Mouse (Mus musculus) heart, embryonic 10.5 days (tissue): Measurements from ENCODE around the gene Gramd4. TPM values are rescaled to one million over a fixed set of nuclear protein-coding genes. Genes with fewer than 3 reads are reported as not detected.
A peak's percentile ranks its signal among the peaks of the same experiment; 100 is the strongest.

ENCODE experiments used
- DNase-seq: peaks from one replicate; pipeline ENCODE4 v3.0.0-alpha.2; 2017; ENCODE audit warnings: low spot score
- H3K27ac ChIP-seq: fragments of 300-500 bp; sonication (generic); 2 replicates; pipeline ENCODE4 v1.5.1; 2016; ENCODE audit warnings: mild to moderate bottlenecking
- H3K27me3 ChIP-seq: fragments of 300-500 bp; sonication (generic); 2 replicates; pipeline ENCODE4 v1.6.1; 2016; ENCODE audit warnings: mild to moderate bottlenecking; ENCODE audit not compliant: poor library complexity, insufficient read depth, severe bottlenecking
- H3K36me3 ChIP-seq: fragments of 300-500 bp; sonication (generic); 2 replicates; pipeline ENCODE4 v1.6.1; 2016; ENCODE audit warnings: mild to moderate bottlenecking, moderate library complexity
- H3K4me1 ChIP-seq: fragments of 300-500 bp; sonication (generic); 2 replicates; pipeline ENCODE4 v1.6.1; 2016; ENCODE audit warnings: mild to moderate bottlenecking
- H3K4me3 ChIP-seq: fragments of 300-500 bp; sonication (generic); 2 replicates; pipeline ENCODE4 v1.5.1; 2016; ENCODE audit warnings: mild to moderate bottlenecking, moderate library complexity
- H3K9me3 ChIP-seq: fragments of 300-500 bp; sonication (generic); 2 replicates; pipeline ENCODE4 v1.6.1; 2016; ENCODE audit warnings: mild to moderate bottlenecking, moderate library complexity
- WGBS: fragments of 180-500 bp; shearing (Covaris S2); methylation state at CpG from one replicate; pipeline ENCODE4 v1.1.7; 2016; 5-methylcytosine and 5-hydroxymethylcytosine counted together
- polyA plus RNA-seq: library from polyadenylated mRNA; unstranded; fragments of >200 nt; fragmentation: Nextera tagmentation; extraction: Ambion mirVana; gene quantifications from 2 replicates; pipeline ENCODE4 v1.2.1, GENCODE M21; 2016

Gramd4 gene
- polyA plus RNA-seq, 1 experiment from 2014 or later = 9.6 TPM

GRCm38 (mm10) chr15:86117115-86118100 is 59.9 kb downstream of the Gramd4 start:
- Histone ChIP-seq H3K4me1 (peaks cover 53% of the 10 kb centered on the region), H3K9me3 (no peaks in the 10 kb centered on the region), H3K27ac (peak overlapping the region; percentile 65), H3K4me3 (no peak overlapping the region), H3K27me3 (0 out of 2 replicates have a peak, but pooled peaks cover 5% of the 10 kb centered on the region), H3K36me3 (peaks cover 28% of the 10 kb centered on the region)
- WGBS = 48% methylated on average over 15 of the region's 15 CpGs
- DNase-seq = no peak

- no peaks in the 10 kb centered on the region for H3K9me3 ChIP-seq
- DNase-seq = no peak
- WGBS = 88% methylated on average over 7 of the region's 7 CpGs
- H3K27me3 ChIP-seq = 0 out of 2 replicates have a peak, but pooled peaks cover 5% of the 10 kb centered on the region
- no peak overlapping the region for H3K27ac ChIP-seq
- H3K4me3 ChIP-seq = no peak overlapping the region
- H3K4me1 ChIP-seq = peaks cover 36% of the 10 kb centered on the region
- peaks cover 40% of the 10 kb centered on the region for H3K36me3 ChIP-seq
Observed at GRCm38 (mm10) chr15:86119186-86119585, 61.7 kb downstream of the Gramd4 start.

- 85% methylated on average over 9 of the region's 9 CpGs for WGBS
- DNase-seq = no peak
- Histone ChIP-seq H3K4me3 (no peak overlapping the region), H3K27ac (no peak overlapping the region), H3K9me3 (no peaks in the 10 kb centered on the region), H3K36me3 (peaks cover 49% of the 10 kb centered on the region), H3K4me1 (peaks cover 31% of the 10 kb centered on the region), H3K27me3 (0 out of 2 replicates have a peak, but pooled peaks cover 5% of the 10 kb centered on the region)
Observed at GRCm38 (mm10) chr15:86122261-86122949, 64.9 kb downstream of the Gramd4 start.

- H3K9me3 ChIP-seq = no peaks in the 10 kb centered on the region
- H3K27ac ChIP-seq = no peak overlapping the region
- H3K27me3 ChIP-seq = 0 out of 2 replicates have a peak, but pooled peaks cover 5% of the 10 kb centered on the region
- H3K4me3 ChIP-seq = no peak overlapping the region
- no peak for DNase-seq
- H3K4me1 ChIP-seq = peaks cover 21% of the 10 kb centered on the region
- peaks cover 59% of the 10 kb centered on the region for H3K36me3 ChIP-seq
- 86% methylated on average over 4 of the region's 4 CpGs for WGBS
Observed at GRCm38 (mm10) chr15:86123409-86123808, 65.9 kb downstream of the Gramd4 start.

GRCm38 (mm10) chr15:86124359-86124758 is 66.9 kb downstream of the Gramd4 start:
- Histone ChIP-seq H3K4me1 (peaks cover 16% of the 10 kb centered on the region), H3K9me3 (no peaks in the 10 kb centered on the region), H3K36me3 (peaks cover 65% of the 10 kb centered on the region), H3K27ac (no peak overlapping the region), H3K27me3 (no peaks in the 10 kb centered on the region), H3K4me3 (no peak overlapping the region)
- 64% methylated on average over 1 of the region's 1 CpGs for WGBS
- DNase-seq = no peak

- 88% methylated on average over 3 of the region's 3 CpGs for WGBS
- DNase-seq = no peak
- Histone ChIP-seq H3K27me3 (no peaks in the 10 kb centered on the region), H3K9me3 (no peaks in the 10 kb centered on the region), H3K36me3 (peaks cover 72% of the 10 kb centered on the region), H3K4me3 (no peak overlapping the region), H3K27ac (no peak overlapping the region), H3K4me1 (peaks cover 16% of the 10 kb centered on the region)
Observed at GRCm38 (mm10) chr15:86129036-86129435, 71.5 kb downstream of the Gramd4 start.

- H3K4me3 ChIP-seq = no peak overlapping the region
- peaks cover 81% of the 10 kb centered on the region for H3K36me3 ChIP-seq
- no peaks in the 10 kb centered on the region for H3K9me3 ChIP-seq
- 92% methylated on average over 10 of the region's 10 CpGs for WGBS
- H3K4me1 ChIP-seq = peaks cover 10% of the 10 kb centered on the region
- no peak for DNase-seq
- no peak overlapping the region for H3K27ac ChIP-seq
- no peaks in the 10 kb centered on the region for H3K27me3 ChIP-seq
Observed at GRCm38 (mm10) chr15:86130657-86131056, 73.2 kb downstream of the Gramd4 start.

GRCm38 (mm10) chr15:86134941-86135783 is 77.7 kb downstream of the Gramd4 start:
- H3K4me1 ChIP-seq = no peaks in the 10 kb centered on the region
- no peaks in the 10 kb centered on the region for H3K27me3 ChIP-seq
- no peak overlapping the region for H3K27ac ChIP-seq
- peak; percentile 87 for DNase-seq
- peaks cover 53% of the 10 kb centered on the region for H3K36me3 ChIP-seq
- no peak overlapping the region for H3K4me3 ChIP-seq
- 44% methylated on average over 18 of the region's 18 CpGs for WGBS
- H3K9me3 ChIP-seq = no peaks in the 10 kb centered on the region

GRCm38 (mm10) chr15:86137638-86138037 is 80.1 kb downstream of the Gramd4 start:
- no peak overlapping the region for H3K27ac ChIP-seq
- DNase-seq = no peak
- no peaks in the 10 kb centered on the region for H3K9me3 ChIP-seq
- H3K36me3 ChIP-seq = peaks cover 47% of the 10 kb centered on the region
- no peaks in the 10 kb centered on the region for H3K27me3 ChIP-seq
- H3K4me1 ChIP-seq = no peaks in the 10 kb centered on the region
- WGBS = 61% methylated on average over 4 of the region's 4 CpGs
- no peak overlapping the region for H3K4me3 ChIP-seq

GRCm38 (mm10) chr15:86140323-86140722 is 82.8 kb downstream of the Gramd4 start:
- peaks cover 42% of the 10 kb centered on the region; the same call in 1 of the 2 replicates for H3K36me3 ChIP-seq
- WGBS = 33% methylated on average over 10 of the region's 10 CpGs
- no peaks in the 10 kb centered on the region for H3K27me3 ChIP-seq
- no peak overlapping the region for H3K27ac ChIP-seq
- H3K9me3 ChIP-seq = no peaks in the 10 kb centered on the region
- DNase-seq = no peak
- H3K4me3 ChIP-seq = no peak overlapping the region
- H3K4me1 ChIP-seq = no peaks in the 10 kb centered on the region

GRCm38 (mm10) chr15:86144577-86144976 is 87.1 kb downstream of the Gramd4 start:
- 73% methylated on average over 7 of the region's 7 CpGs for WGBS
- Histone ChIP-seq H3K27ac (no peak overlapping the region), H3K9me3 (no peaks in the 10 kb centered on the region), H3K4me3 (no peak overlapping the region), H3K4me1 (no peaks in the 10 kb centered on the region), H3K27me3 (no peaks in the 10 kb centered on the region), H3K36me3 (peaks cover 67% of the 10 kb centered on the region; the same call in 1 of the 2 replicates)
- DNase-seq = no peak

- Histone ChIP-seq H3K27me3 (no peaks in the 10 kb centered on the region), H3K4me3 (no peak overlapping the region), H3K27ac (no peak overlapping the region), H3K4me1 (no peaks in the 10 kb centered on the region), H3K36me3 (peaks cover 67% of the 10 kb centered on the region; the same call in 1 of the 2 replicates), H3K9me3 (no peaks in the 10 kb centered on the region)
- 87% methylated on average over 7 of the region's 7 CpGs for WGBS
- no peak for DNase-seq
Observed at GRCm38 (mm10) chr15:86145046-86145445, 87.6 kb downstream of the Gramd4 start.
